Mouse (Mus musculus) forebrain, embryonic 16.5 days (tissue): Measurements from ENCODE around the gene Cfap36. TPM values are rescaled to one million over a fixed set of nuclear protein-coding genes. Genes with fewer than 3 reads are reported as not detected.
A peak's percentile ranks its signal among the peaks of the same experiment; 100 is the strongest.

ENCODE experiments used
- ATAC-seq: fragments of 200-750 bp; cut with Nextera tagmentation; 2 replicates; pipeline ENCODE4 v1.8.0; 2017; ENCODE audit warnings: mild to moderate bottlenecking, moderate library complexity
- H3K27ac ChIP-seq: fragments of 300-500 bp; sonication (generic); 2 replicates; pipeline ENCODE4 v1.5.1; 2014; ENCODE audit warnings: low read length, control low read depth
- H3K27me3 ChIP-seq: fragments of 300-500 bp; sonication (generic); replicated peaks from 2 replicates; pipeline ENCODE4 v1.6.1; 2014; ENCODE audit warnings: low read length; ENCODE audit not compliant: control insufficient read depth, insufficient read depth
- H3K36me3 ChIP-seq: fragments of 300-500 bp; sonication (generic); 2 replicates; pipeline ENCODE4 v1.6.1; 2014; ENCODE audit not compliant: control insufficient read depth, insufficient read depth
- H3K4me1 ChIP-seq: fragments of 300-500 bp; sonication (generic); replicated peaks from 2 replicates; pipeline ENCODE4 v1.6.1; 2014; ENCODE audit warnings: low read length; ENCODE audit not compliant: control insufficient read depth, insufficient read depth
- H3K4me2 ChIP-seq: fragments of 300-500 bp; sonication (generic); 2 replicates; pipeline ENCODE4 v1.6.1; 2014; ENCODE audit warnings: mild to moderate bottlenecking, low read length, control low read depth
- H3K4me3 ChIP-seq: fragments of 300-500 bp; sonication (generic); replicated peaks from 2 replicates; pipeline ENCODE4 v1.5.1; 2014; ENCODE audit warnings: mild to moderate bottlenecking, low read length, control low read depth
- H3K9ac ChIP-seq: fragments of 300-500 bp; sonication (generic); replicated peaks from 2 replicates; pipeline ENCODE4 v1.6.1; 2014; ENCODE audit warnings: low read depth, low read length, control low read depth
- H3K9me3 ChIP-seq: fragments of 300-500 bp; sonication (generic); 2 replicates; pipeline ENCODE4 v1.6.1; 2016; ENCODE audit warnings: low read length; ENCODE audit not compliant: control insufficient read depth
- WGBS: fragments of 180-500 bp; shearing (Covaris S2); extraction: QIAGEN DNeasy Blood & Tissue Kit; methylation state at CpG from one replicate; pipeline ENCODE4 v1.1.7; 2014; 5-methylcytosine and 5-hydroxymethylcytosine counted together
- polyA plus RNA-seq: library from polyadenylated mRNA; unstranded; fragments of >200 nt; fragmentation: Nextera tagmentation; extraction: Ambion mirVana; gene quantifications from 2 replicates; pipeline ENCODE4 v1.2.1, GENCODE M21; 2015

Cfap36 gene
- polyA plus RNA-seq = 93.3 and 111 TPM in 2 replicates

DNA sequence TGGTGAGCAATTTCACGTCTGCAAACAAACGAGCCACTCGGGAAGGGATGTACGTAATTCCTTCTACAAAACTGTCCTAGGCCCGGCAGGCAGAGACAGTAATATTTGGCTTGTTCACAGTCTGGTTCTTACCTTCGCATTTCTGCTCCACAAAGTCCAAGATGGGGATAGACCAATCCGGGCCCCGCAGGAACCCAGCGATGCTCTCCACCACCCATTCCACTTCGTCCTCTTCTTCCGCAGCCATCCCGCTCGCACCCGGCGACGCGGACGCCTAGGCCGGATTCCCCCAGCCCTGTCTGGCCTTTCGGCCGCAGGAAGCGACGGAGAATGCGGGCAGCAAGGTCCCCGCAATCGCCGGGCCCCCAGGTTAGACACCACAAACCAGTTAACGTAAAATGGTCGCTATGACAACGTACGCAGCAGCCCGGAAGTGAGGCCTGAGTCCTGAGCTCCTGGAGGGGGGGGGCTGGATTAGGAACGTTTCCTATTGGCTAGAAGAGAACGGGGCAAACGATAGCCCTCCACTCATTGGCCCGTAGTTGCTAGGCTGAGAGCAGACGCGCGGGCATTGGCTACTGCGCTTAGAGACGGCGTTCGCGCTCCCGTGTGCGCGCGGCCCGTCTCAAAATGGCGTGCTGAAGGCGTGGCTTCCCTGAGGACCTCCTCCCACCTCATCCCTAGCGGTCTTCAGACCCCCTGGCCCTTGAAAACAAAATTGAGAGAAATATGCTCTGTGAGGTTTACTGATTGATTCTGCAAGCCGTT is at the start of gene Cfap36:
Gene Cfap36, minus strand, starts transcription at position 527 of the 768 bp plus-strand sequence.
- H3K27me3 ChIP-seq = no peaks in the 10 kb centered on the region
- peak; percentile 100 for ATAC-seq
- H3K4me2 ChIP-seq = peak within 1 kb of the TSS; percentile 58
- H3K27ac ChIP-seq = peak within 1 kb of the TSS; percentile 80
- peaks cover 2% of the 10 kb centered on the region; the same call in 1 of the 2 replicates for H3K36me3 ChIP-seq
- WGBS = under 1% methylated on average over 53 of the region's 53 CpGs
- H3K9me3 ChIP-seq = no peaks in the 10 kb centered on the region
- peaks cover 17% of the 10 kb centered on the region for H3K4me1 ChIP-seq
- H3K9ac ChIP-seq = peak within 1 kb of the TSS; percentile 73
- peak within 1 kb of the TSS; percentile 74 for H3K4me3 ChIP-seq

- no peaks in the 10 kb centered on the region for H3K36me3 ChIP-seq
- H3K9me3 ChIP-seq = no peaks in the 10 kb centered on the region
- H3K9ac ChIP-seq = no peak overlapping the region
- H3K4me2 ChIP-seq = no peak overlapping the region
- no peaks in the 10 kb centered on the region for H3K27me3 ChIP-seq
- no peak overlapping the region for H3K27ac ChIP-seq
- no peak for ATAC-seq
- no peaks in the 10 kb centered on the region for H3K4me1 ChIP-seq
- no peak overlapping the region for H3K4me3 ChIP-seq
Observed at GRCm38 (mm10) chr11:29287305-29287704, 40.1 kb upstream of the Cfap36 start.

GRCm38 (mm10) chr11:29286040-29286439 is 38.8 kb upstream of the Cfap36 start:
- H3K9me3 ChIP-seq = no peaks in the 10 kb centered on the region
- H3K4me1 ChIP-seq = no peaks in the 10 kb centered on the region
- H3K9ac ChIP-seq = no peak overlapping the region
- no peak overlapping the region for H3K4me3 ChIP-seq
- no peaks in the 10 kb centered on the region for H3K36me3 ChIP-seq
- H3K27me3 ChIP-seq = no peaks in the 10 kb centered on the region
- no peak overlapping the region for H3K4me2 ChIP-seq
- ATAC-seq = peak; percentile 80; the same call in 1 of the 2 replicates
- no peak overlapping the region for H3K27ac ChIP-seq

- Histone ChIP-seq H3K9ac (no peak overlapping the region), H3K9me3 (peaks cover 7% of the 10 kb centered on the region; the same call in 1 of the 2 replicates), H3K36me3 (no peaks in the 10 kb centered on the region), H3K4me3 (no peak overlapping the region), H3K27ac (no peak overlapping the region), H3K4me2 (no peak overlapping the region), H3K4me1 (no peaks in the 10 kb centered on the region), H3K27me3 (no peaks in the 10 kb centered on the region)
- ATAC-seq = no peak
- WGBS = 84% methylated on average over 3 of the region's 3 CpGs
Observed at GRCm38 (mm10) chr11:29274758-29275157, 27.5 kb upstream of the Cfap36 start.

GRCm38 (mm10) chr11:29267824-29268223 is 20.6 kb upstream of the Cfap36 start:
- Histone ChIP-seq H3K36me3 (no peaks in the 10 kb centered on the region), H3K4me3 (no peak overlapping the region), H3K27me3 (no peaks in the 10 kb centered on the region), H3K9me3 (peaks cover 7% of the 10 kb centered on the region; the same call in 1 of the 2 replicates), H3K9ac (no peak overlapping the region), H3K27ac (no peak overlapping the region), H3K4me1 (no peaks in the 10 kb centered on the region), H3K4me2 (no peak overlapping the region)
- WGBS = 22% methylated on average over 3 of the region's 3 CpGs
- ATAC-seq = peak; percentile 75

DNA sequence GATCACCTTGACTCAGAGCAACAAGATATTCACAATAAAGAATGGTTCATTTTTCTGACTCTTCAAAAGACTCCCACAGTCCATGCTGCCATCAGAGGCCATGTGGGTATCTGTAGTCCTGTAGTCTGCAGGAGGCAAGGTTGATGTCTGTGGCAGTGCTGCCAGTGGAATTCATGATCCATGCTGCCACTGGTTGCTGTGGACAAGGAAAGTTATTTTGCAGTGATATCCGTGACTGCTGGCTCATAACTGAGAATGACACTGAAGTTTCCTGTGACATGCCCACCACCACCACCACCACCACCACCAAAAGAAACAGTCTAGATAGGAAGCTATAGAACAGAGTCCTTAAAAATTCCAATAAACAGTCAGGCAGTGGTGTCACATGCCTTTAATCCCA is 7.4 kb upstream of the Cfap36 start:
- H3K27me3 ChIP-seq = no peaks in the 10 kb centered on the region
- no peak overlapping the region for H3K4me2 ChIP-seq
- H3K9me3 ChIP-seq = no peaks in the 10 kb centered on the region
- H3K27ac ChIP-seq = no peak overlapping the region
- H3K36me3 ChIP-seq = no peaks in the 10 kb centered on the region
- no peak overlapping the region for H3K9ac ChIP-seq
- H3K4me3 ChIP-seq = no peak overlapping the region
- ATAC-seq = no peak
- WGBS = 84% methylated on average over 1 of the region's 1 CpGs
- no peaks in the 10 kb centered on the region for H3K4me1 ChIP-seq

DNA sequence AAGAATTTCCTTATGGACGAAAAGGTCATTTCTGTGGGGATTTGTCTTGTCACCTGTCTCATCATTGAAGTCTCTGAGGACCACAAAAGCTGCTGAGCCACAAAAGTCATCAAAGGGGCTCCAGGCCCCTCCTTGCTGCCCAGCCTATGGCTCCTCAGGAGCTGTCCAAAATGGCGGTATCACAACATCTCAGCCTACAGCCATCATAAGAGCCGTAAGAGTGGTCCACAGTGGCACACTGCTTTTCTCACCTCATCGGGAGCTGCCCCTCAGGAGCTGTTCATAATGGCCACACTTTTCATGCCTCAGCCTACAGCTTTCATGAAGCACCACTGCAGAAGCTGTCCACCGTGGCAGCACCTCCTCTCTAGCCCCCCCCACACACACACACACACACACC is 1.2 kb upstream of the Cfap36 start:
- Histone ChIP-seq H3K4me1 (peaks cover 17% of the 10 kb centered on the region), H3K27ac (no peak overlapping the region), H3K9me3 (no peaks in the 10 kb centered on the region), H3K27me3 (no peaks in the 10 kb centered on the region), H3K36me3 (no peaks in the 10 kb centered on the region), H3K4me3 (no peak overlapping the region), H3K9ac (no peak overlapping the region), H3K4me2 (no peak overlapping the region)
- no peak for ATAC-seq
- 100% methylated on average over 5 of the region's 5 CpGs for WGBS

GRCm38 (mm10) chr11:29247725-29248124 is 516 bp upstream of the Cfap36 start:
- H3K27ac ChIP-seq = peak overlapping the region; percentile 37; the same call in 1 of the 2 replicates
- ATAC-seq = no peak; the same call in 1 of the 2 replicates
- peak overlapping the region; percentile 53 for H3K4me2 ChIP-seq
- no peaks in the 10 kb centered on the region; the same call in 1 of the 2 replicates for H3K36me3 ChIP-seq
- peak overlapping the region; percentile 74 for H3K4me3 ChIP-seq
- H3K4me1 ChIP-seq = peaks cover 17% of the 10 kb centered on the region
- 94% methylated on average over 1 of the region's 1 CpGs for WGBS
- no peak overlapping the region for H3K9ac ChIP-seq
- no peaks in the 10 kb centered on the region for H3K9me3 ChIP-seq
- no peaks in the 10 kb centered on the region for H3K27me3 ChIP-seq

GRCm38 (mm10) chr11:29245988-29246387 is 1.2 kb downstream of the Cfap36 start:
- no peak for ATAC-seq
- H3K4me3 ChIP-seq = peak overlapping the region; percentile 74

More at GRCm38 (mm10) chr11:29245988-29246387, 1.2 kb downstream of the Cfap36 start:
- WGBS = 52% methylated on average over 4 of the region's 4 CpGs
- no peak overlapping the region for H3K27ac ChIP-seq
- peak overlapping the region; percentile 58 for H3K4me2 ChIP-seq
- no peaks in the 10 kb centered on the region for H3K27me3 ChIP-seq
- H3K9me3 ChIP-seq = no peaks in the 10 kb centered on the region
- H3K9ac ChIP-seq = no peak overlapping the region; the same call in 1 of the 2 replicates
- peaks cover 6% of the 10 kb centered on the region; the same call in 1 of the 2 replicates for H3K36me3 ChIP-seq
- peaks cover 17% of the 10 kb centered on the region for H3K4me1 ChIP-seq
